Mouse (Mus musculus): ENCODE measurements around the gene Pip5kl1. TPM values are rescaled to one million over a fixed set of nuclear protein-coding genes. Genes with fewer than 3 reads are reported as not detected.

Gene Pip5kl1
- polyA plus RNA-seq, 1 experiment from 2014 or later, result not detected

- ATAC-seq (ENCODE audit: low read depth), result no peak
- H3K9me3 ChIP-seq (replicated peaks; ENCODE audit: control insufficient read depth, low read length), result no peaks in the 10 kb centered on the region
- H3K9ac ChIP-seq (ENCODE audit: low read depth, low read length), result peak overlapping the region; percentile 51
- H3K36me3 ChIP-seq (ENCODE audit: control insufficient read depth, insufficient read depth), result no peaks in the 10 kb centered on the region; the same call in 1 of the 2 replicates
- 15% methylated on average over 23 of the region's 23 CpGs for WGBS (ENCODE audit: insufficient replicate concordance)
- peak overlapping the region; percentile 38; the same call in 1 of the 2 replicates for H3K27ac ChIP-seq (ENCODE audit: low read length)
- H3K4me3 ChIP-seq (ENCODE audit: low read depth, low read length), result peak overlapping the region; percentile 56
- H3K27me3 ChIP-seq (ENCODE audit: control insufficient read depth, insufficient read depth, low read depth, low read length), result no peaks in the 10 kb centered on the region
- peaks cover 50% of the 10 kb centered on the region for H3K4me1 ChIP-seq (ENCODE audit: control insufficient read depth, low read depth, low read length)
- H3K4me2 ChIP-seq (ENCODE audit: low read depth, low read length), result peak overlapping the region; percentile 97
These were observed 36.1 kb downstream of the Pip5kl1 start for GRCm38 (mm10) chr2:32610610-32611229.

- no peak overlapping the region for H3K4me3 ChIP-seq (ENCODE audit: low read depth, low read length)
- H3K4me2 ChIP-seq (ENCODE audit: low read depth, low read length), result no peak overlapping the region
- peaks cover 3% of the 10 kb centered on the region for H3K36me3 ChIP-seq (ENCODE audit: control insufficient read depth, insufficient read depth)
- H3K27ac ChIP-seq (ENCODE audit: low read length), result no peak overlapping the region
- no peak overlapping the region for H3K9ac ChIP-seq (ENCODE audit: low read depth, low read length)
- WGBS (ENCODE audit: insufficient replicate concordance), result 77% methylated on average over 26 of the region's 26 CpGs
- no peaks in the 10 kb centered on the region for H3K9me3 ChIP-seq (replicated peaks; ENCODE audit: control insufficient read depth, low read length)
- H3K27me3 ChIP-seq (ENCODE audit: control insufficient read depth, insufficient read depth, low read depth, low read length), result no peaks in the 10 kb centered on the region
- peaks cover 43% of the 10 kb centered on the region for H3K4me1 ChIP-seq (ENCODE audit: control insufficient read depth, low read depth, low read length)
- ATAC-seq (ENCODE audit: low read depth), result no peak
These were observed 37.7 kb downstream of the Pip5kl1 start for GRCm38 (mm10) chr2:32612274-32612673.

GRCm38 (mm10) chr2:32617109-32617508 lies 42.5 kb downstream of the Pip5kl1 start:
- Histone ChIP-seq H3K36me3 (ENCODE audit: control insufficient read depth, insufficient read depth) (peaks cover 9% of the 10 kb centered on the region), H3K9me3 (replicated peaks; ENCODE audit: control insufficient read depth, low read length) (0 out of 2 replicates have a peak, but pooled peaks cover 2% of the 10 kb centered on the region), H3K4me3 (ENCODE audit: low read depth, low read length) (no peak overlapping the region), H3K4me1 (ENCODE audit: control insufficient read depth, low read depth, low read length) (peaks cover 16% of the 10 kb centered on the region), H3K9ac (ENCODE audit: low read depth, low read length) (no peak overlapping the region), H3K27me3 (ENCODE audit: control insufficient read depth, insufficient read depth, low read depth, low read length) (no peaks in the 10 kb centered on the region), H3K27ac (ENCODE audit: low read length) (no peak overlapping the region), H3K4me2 (ENCODE audit: low read depth, low read length) (no peak overlapping the region)
- WGBS (ENCODE audit: insufficient replicate concordance), result 80% methylated on average over 1 of the region's 1 CpGs
- no peak for ATAC-seq (ENCODE audit: low read depth)

GRCm38 (mm10) chr2:32617601-32618000 lies 43.0 kb downstream of the Pip5kl1 start:
- ATAC-seq (ENCODE audit: low read depth), result no peak
- Histone ChIP-seq H3K4me3 (ENCODE audit: low read depth, low read length) (no peak overlapping the region), H3K4me1 (ENCODE audit: control insufficient read depth, low read depth, low read length) (peaks cover 16% of the 10 kb centered on the region), H3K27ac (ENCODE audit: low read length) (no peak overlapping the region), H3K9ac (ENCODE audit: low read depth, low read length) (no peak overlapping the region), H3K36me3 (ENCODE audit: control insufficient read depth, insufficient read depth) (peaks cover 9% of the 10 kb centered on the region), H3K9me3 (replicated peaks; ENCODE audit: control insufficient read depth, low read length) (0 out of 2 replicates have a peak, but pooled peaks cover 2% of the 10 kb centered on the region), H3K27me3 (ENCODE audit: control insufficient read depth, insufficient read depth, low read depth, low read length) (no peaks in the 10 kb centered on the region), H3K4me2 (ENCODE audit: low read depth, low read length) (no peak overlapping the region)
- WGBS (ENCODE audit: insufficient replicate concordance), result 79% methylated on average over 4 of the region's 4 CpGs

- Histone ChIP-seq H3K4me2 (ENCODE audit: low read depth, low read length) (no peak overlapping the region), H3K4me3 (ENCODE audit: low read depth, low read length) (no peak overlapping the region), H3K27me3 (ENCODE audit: control insufficient read depth, insufficient read depth, low read depth, low read length) (no peaks in the 10 kb centered on the region), H3K27ac (ENCODE audit: low read length) (no peak overlapping the region), H3K9me3 (replicated peaks; ENCODE audit: control insufficient read depth, low read length) (0 out of 2 replicates have a peak, but pooled peaks cover 2% of the 10 kb centered on the region), H3K4me1 (ENCODE audit: control insufficient read depth, low read depth, low read length) (peaks cover 16% of the 10 kb centered on the region), H3K36me3 (ENCODE audit: control insufficient read depth, insufficient read depth) (peaks cover 9% of the 10 kb centered on the region), H3K9ac (ENCODE audit: low read depth, low read length) (no peak overlapping the region)
- WGBS (ENCODE audit: insufficient replicate concordance), result 82% methylated on average over 9 of the region's 9 CpGs
- no peak for ATAC-seq (ENCODE audit: low read depth)
These were observed 43.5 kb downstream of the Pip5kl1 start for GRCm38 (mm10) chr2:32618051-32618450.

- Histone ChIP-seq H3K9ac (ENCODE audit: low read depth, low read length) (no peak overlapping the region), H3K4me2 (ENCODE audit: low read depth, low read length) (no peak overlapping the region), H3K27ac (ENCODE audit: low read length) (no peak overlapping the region), H3K9me3 (replicated peaks; ENCODE audit: control insufficient read depth, low read length) (0 out of 2 replicates have a peak, but pooled peaks cover 2% of the 10 kb centered on the region), H3K27me3 (ENCODE audit: control insufficient read depth, insufficient read depth, low read depth, low read length) (no peaks in the 10 kb centered on the region), H3K4me3 (ENCODE audit: low read depth, low read length) (no peak overlapping the region), H3K36me3 (ENCODE audit: control insufficient read depth, insufficient read depth) (peaks cover 9% of the 10 kb centered on the region), H3K4me1 (ENCODE audit: control insufficient read depth, low read depth, low read length) (peaks cover 22% of the 10 kb centered on the region)
- ATAC-seq (ENCODE audit: low read depth), result peak; percentile 71
- WGBS (ENCODE audit: insufficient replicate concordance), result 45% methylated on average over 4 of the region's 4 CpGs
These were observed 46.3 kb downstream of the Pip5kl1 start for GRCm38 (mm10) chr2:32620682-32621516.

GRCm38 (mm10) chr2:32621517-32621859 lies 46.9 kb downstream of the Pip5kl1 start, which contains the start of gene Ak1:
Gene Ak1 (plus strand): TSS chr2:32621758.
- 43% methylated on average over 7 of the region's 7 CpGs for WGBS (ENCODE audit: insufficient replicate concordance)
- H3K4me2 ChIP-seq (ENCODE audit: low read depth, low read length), result no peak within 1 kb of the TSS
- peaks cover 9% of the 10 kb centered on the region for H3K36me3 ChIP-seq (ENCODE audit: control insufficient read depth, insufficient read depth)
- no peaks in the 10 kb centered on the region for H3K27me3 ChIP-seq (ENCODE audit: control insufficient read depth, insufficient read depth, low read depth, low read length)
- H3K27ac ChIP-seq (ENCODE audit: low read length), result no peak within 1 kb of the TSS
- H3K9ac ChIP-seq (ENCODE audit: low read depth, low read length), result no peak within 1 kb of the TSS
- no peak for ATAC-seq (ENCODE audit: low read depth)
- H3K4me3 ChIP-seq (ENCODE audit: low read depth, low read length), result no peak within 1 kb of the TSS
- H3K4me1 ChIP-seq (ENCODE audit: control insufficient read depth, low read depth, low read length), result peaks cover 25% of the 10 kb centered on the region
- H3K9me3 ChIP-seq (replicated peaks; ENCODE audit: control insufficient read depth, low read length), result 0 out of 2 replicates have a peak, but pooled peaks cover 2% of the 10 kb centered on the region

GRCm38 (mm10) chr2:32624111-32624748 lies 49.6 kb downstream of the Pip5kl1 start:
- no peak for ATAC-seq (ENCODE audit: low read depth)
- H3K9ac ChIP-seq (ENCODE audit: low read depth, low read length), result no peak overlapping the region
- no peak overlapping the region for H3K4me3 ChIP-seq (ENCODE audit: low read depth, low read length)
- H3K4me2 ChIP-seq (ENCODE audit: low read depth, low read length), result no peak overlapping the region
- 54% methylated on average over 5 of the region's 5 CpGs for WGBS (ENCODE audit: insufficient replicate concordance)
- H3K36me3 ChIP-seq (ENCODE audit: control insufficient read depth, insufficient read depth), result no peaks in the 10 kb centered on the region; the same call in 1 of the 2 replicates
- peaks cover 25% of the 10 kb centered on the region for H3K4me1 ChIP-seq (ENCODE audit: control insufficient read depth, low read depth, low read length)
- no peaks in the 10 kb centered on the region for H3K9me3 ChIP-seq (replicated peaks; ENCODE audit: control insufficient read depth, low read length)
- H3K27ac ChIP-seq (ENCODE audit: low read length), result no peak overlapping the region
- no peaks in the 10 kb centered on the region for H3K27me3 ChIP-seq (ENCODE audit: control insufficient read depth, insufficient read depth, low read depth, low read length)

Data from liver, embryonic 16.5 days (tissue).